Mouse (Mus musculus) erythroblast, embryonic 14.5 days (primary cell): ENCODE measurements around the gene Olfm4. TPM values are rescaled to one million over a fixed set of nuclear protein-coding genes. Genes with fewer than 3 reads are reported as not detected.

Experiments used
- H3K27me3 ChIP-seq: 2 replicates; pipeline ENCODE4 v1.6.1; 2012; ENCODE audit warnings: inconsistent platforms; ENCODE audit not compliant: control insufficient read depth
- H3K36me3 ChIP-seq: 2 replicates; pipeline ENCODE4 v1.6.1; 2012; ENCODE audit warnings: mild to moderate bottlenecking, inconsistent platforms; ENCODE audit not compliant: control insufficient read depth
- H3K4me1 ChIP-seq: 2 replicates; pipeline ENCODE4 v1.6.1; 2012; ENCODE audit warnings: inconsistent platforms; ENCODE audit not compliant: control insufficient read depth
- H3K4me3 ChIP-seq: replicated peaks from 2 replicates; pipeline ENCODE3; 2012; ENCODE audit warnings: moderate library complexity, mild to moderate bottlenecking, inconsistent platforms
- H3K9me3 ChIP-seq: 2 replicates; pipeline ENCODE4 v1.6.1; 2012; ENCODE audit warnings: low read length, inconsistent platforms, mixed read lengths; ENCODE audit not compliant: control insufficient read depth
- GATA1 ChIP-seq: IDR thresholded peaks from 2 replicates; pipeline ENCODE4 v1.6.1; 2012; ENCODE audit warnings: low read length, inconsistent platforms, mixed read lengths
- TAL1 ChIP-seq: IDR thresholded peaks from 3 replicates; pipeline ENCODE4 v1.6.1; 2012; ENCODE audit warnings: low read length, inconsistent platforms, mixed read lengths
- polyA plus RNA-seq: library from polyadenylated mRNA; stranded (reverse); fragments of >175 nt; gene quantifications from 2 replicates; pipeline ENCODE4 v1.2.3, GENCODE M21; 2012

Olfm4 gene
- polyA plus RNA-seq, 1 experiment = not detected

DNA sequence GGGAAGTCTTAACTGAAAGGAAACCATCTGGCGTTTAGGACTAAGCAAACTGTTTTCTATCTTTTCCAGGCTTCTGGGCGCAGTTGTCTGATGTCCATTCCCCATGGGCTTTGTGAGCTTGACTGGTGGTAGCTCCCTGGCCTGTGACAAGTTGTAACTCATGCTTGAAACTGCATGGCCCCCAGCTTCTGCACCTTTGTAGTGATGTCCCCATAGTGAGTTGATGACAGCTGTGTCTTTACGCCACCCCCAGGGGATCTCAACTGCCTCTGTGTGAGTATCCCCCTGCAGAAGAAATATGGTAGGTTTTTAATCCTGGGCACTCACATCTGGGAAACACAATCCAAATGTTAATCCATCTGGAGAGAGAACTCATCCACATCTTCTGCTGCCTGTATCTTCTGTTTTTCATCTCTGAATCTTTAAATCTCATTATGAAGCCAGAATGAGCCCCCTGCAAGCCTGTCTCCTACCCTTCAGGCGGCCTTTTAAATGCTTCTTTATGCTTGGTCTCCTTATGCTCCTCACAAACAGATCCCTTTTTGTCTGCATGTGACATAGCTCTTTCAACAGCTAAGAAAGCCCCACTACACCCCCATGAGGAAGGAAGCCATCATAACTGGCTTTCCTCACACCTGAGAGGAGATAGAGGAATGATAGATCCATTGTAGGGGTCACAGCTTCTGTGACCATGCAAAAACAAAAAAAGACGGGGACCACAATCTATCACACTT, 63.7 kb downstream of the Olfm4 start:
- Histone ChIP-seq H3K4me3 (no peak overlapping the region), H3K27me3 (no peaks in the 10 kb centered on the region), H3K36me3 (no peaks in the 10 kb centered on the region), H3K4me1 (no peaks in the 10 kb centered on the region), H3K9me3 (peaks cover 14% of the 10 kb centered on the region; the same call in 1 of the 2 replicates)
- no peak for TF ChIP-seq TAL1
- TF ChIP-seq GATA1 = no peak

DNA sequence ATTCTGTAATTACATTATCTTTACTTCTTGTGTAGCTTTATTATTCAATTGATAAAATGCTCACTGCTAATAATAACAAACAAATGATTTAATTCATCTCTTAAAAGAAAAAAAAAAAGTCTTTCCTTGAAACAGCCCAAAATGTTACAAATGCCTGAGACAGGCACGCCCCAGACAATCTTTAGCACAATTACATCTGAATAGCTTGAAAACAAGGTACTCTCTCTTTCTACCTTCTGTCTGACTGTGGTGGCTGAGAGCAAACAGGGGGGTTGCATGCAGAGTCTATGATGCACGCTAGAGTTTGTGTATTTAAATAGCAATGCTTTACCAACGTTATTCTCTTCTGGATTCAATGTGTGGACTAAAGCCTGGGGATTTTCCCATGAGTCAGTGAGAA, 71.8 kb downstream of the Olfm4 start:
- H3K4me1 ChIP-seq = no peaks in the 10 kb centered on the region
- no peaks in the 10 kb centered on the region for H3K27me3 ChIP-seq
- no peaks in the 10 kb centered on the region for H3K36me3 ChIP-seq
- no peak for TF ChIP-seq GATA1
- TF ChIP-seq TAL1 = no peak
- H3K9me3 ChIP-seq = peaks cover 8% of the 10 kb centered on the region; the same call in 1 of the 2 replicates
- H3K4me3 ChIP-seq = no peak overlapping the region

DNA sequence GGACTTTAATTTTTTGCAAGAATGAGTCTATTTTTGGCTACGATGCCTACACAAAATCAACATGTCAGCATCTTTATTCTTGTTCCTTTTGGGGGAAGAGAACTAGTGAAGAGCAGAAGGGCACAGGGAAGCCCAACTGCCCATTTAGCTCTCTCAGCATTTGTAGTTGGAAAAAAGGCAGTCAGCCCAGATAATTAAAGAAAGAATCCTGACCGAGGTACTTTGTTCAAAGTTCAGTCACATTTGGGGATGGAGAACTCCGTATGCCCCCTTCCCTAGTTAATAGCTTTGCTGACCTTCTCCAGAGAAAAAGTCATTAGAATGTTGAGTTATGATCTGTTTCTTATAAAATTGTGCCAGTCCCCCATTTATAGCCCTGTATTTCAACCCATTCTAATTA, 77.8 kb downstream of the Olfm4 start:
- Histone ChIP-seq H3K4me1 (no peaks in the 10 kb centered on the region), H3K9me3 (peaks cover 8% of the 10 kb centered on the region; the same call in 1 of the 2 replicates), H3K36me3 (no peaks in the 10 kb centered on the region), H3K27me3 (no peaks in the 10 kb centered on the region), H3K4me3 (no peak overlapping the region)
- TF ChIP-seq TAL1 (no peak), GATA1 (no peak)

- no peaks in the 10 kb centered on the region for H3K27me3 ChIP-seq
- no peaks in the 10 kb centered on the region for H3K4me1 ChIP-seq
- TF ChIP-seq TAL1 (no peak), GATA1 (no peak)
- H3K36me3 ChIP-seq = no peaks in the 10 kb centered on the region
- H3K4me3 ChIP-seq = no peak overlapping the region
- H3K9me3 ChIP-seq = peaks cover 10% of the 10 kb centered on the region; the same call in 1 of the 2 replicates
Measured at GRCm38 (mm10) chr14:80062896-80063295, 79.0 kb downstream of the Olfm4 start.

- H3K4me3 ChIP-seq = no peak overlapping the region
- H3K36me3 ChIP-seq = no peaks in the 10 kb centered on the region
- no peaks in the 10 kb centered on the region for H3K27me3 ChIP-seq
- H3K9me3 ChIP-seq = peaks cover 14% of the 10 kb centered on the region
- TF ChIP-seq GATA1 (no peak), TAL1 (no peak)
- H3K4me1 ChIP-seq = no peaks in the 10 kb centered on the region
Measured at GRCm38 (mm10) chr14:80070580-80070979, 86.7 kb downstream of the Olfm4 start.

Other genes starting within 250 kb of the Olfm4 start
- gene Pcdh8, start 212.8 kb upstream of the Olfm4 start, polyA plus RNA-seq = not detected in 2 replicates